Mouse (Mus musculus) T-cell, adult 2 months (primary cell): ENCODE results near the gene Shisa9.

Experiments
- DNase-seq: peaks from one replicate; pipeline ENCODE4 v3.0.0; 2022; ENCODE audit warnings: low spot score

Gene Shisa9

DNA sequence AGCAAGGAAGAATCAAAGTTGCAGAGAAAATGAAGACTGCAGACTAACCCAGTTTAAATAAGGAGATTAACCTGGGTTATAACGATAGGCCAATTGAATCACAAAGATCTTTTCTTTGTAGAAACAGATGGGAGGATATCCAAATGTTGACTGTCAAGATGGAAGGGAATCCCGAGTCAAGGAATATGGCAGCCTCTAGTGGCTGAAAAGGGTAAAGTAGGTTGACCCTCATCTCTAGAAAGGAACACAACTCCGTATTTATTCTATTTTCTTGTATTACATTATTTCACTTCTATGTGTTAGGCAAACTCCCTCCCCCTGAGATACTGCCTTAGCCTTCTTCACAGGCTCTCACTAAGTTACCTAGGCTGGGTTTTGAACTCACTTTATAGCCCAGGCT is 217.3 kb downstream of the Shisa9 start:
- no peak for DNase-seq

DNA sequence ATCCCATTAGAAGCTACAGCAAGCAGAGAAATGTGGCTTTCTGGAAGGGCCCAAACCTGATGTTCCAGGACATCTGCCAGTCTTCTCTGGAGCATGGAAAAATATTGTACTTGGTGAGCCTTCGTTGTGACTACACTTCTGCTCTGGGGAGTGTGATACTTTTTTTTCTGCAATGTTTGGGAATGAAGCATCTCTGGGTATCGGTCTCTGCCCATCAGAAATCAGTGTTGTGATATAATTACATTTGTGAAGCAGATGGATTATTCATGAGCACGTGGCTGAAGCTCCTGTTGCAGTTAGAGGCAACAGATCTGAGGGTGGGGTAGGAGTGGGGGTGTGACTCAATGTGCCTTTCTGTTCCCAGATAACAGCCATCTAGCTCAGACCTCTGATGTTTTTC is 218.2 kb downstream of the Shisa9 start:
- no peak for DNase-seq

DNA sequence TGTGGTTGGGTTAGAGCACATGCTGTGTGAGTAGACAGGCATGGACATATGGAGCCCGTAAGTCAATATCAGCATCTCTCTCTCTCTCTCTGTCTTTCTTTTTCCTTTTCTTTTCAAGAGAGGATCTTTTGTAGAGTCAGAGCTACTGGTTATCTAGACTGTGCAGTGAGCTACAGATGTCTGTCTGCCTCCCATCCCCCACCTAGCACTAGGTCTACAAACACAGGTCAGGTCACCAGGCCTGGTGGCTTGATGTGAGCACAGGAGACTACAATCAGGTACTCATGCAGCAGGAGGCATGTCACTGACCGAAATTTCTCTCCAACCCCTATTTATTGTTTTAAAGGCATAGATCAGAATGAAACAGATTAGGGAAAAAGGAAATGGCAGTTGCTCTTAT is 219.1 kb downstream of the Shisa9 start:
- no peak for DNase-seq

DNA sequence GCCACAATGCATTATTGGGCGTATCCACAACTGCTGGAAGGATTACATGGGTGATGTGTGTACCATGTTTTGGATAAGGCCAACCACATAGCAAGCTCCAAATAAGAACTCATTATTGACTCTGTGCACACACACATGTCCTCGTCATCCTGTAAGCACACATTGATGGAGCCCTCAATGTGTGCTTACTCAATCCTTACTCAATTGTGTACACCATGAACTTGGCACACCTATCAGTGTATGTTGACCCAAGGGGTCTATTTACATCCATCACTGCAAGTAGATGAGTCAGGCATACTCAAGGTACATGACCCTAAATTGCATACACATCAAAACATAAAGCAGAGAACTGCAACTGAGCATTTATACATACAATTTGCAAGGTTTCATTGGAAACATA is 220.5 kb downstream of the Shisa9 start:
- no peak for DNase-seq

DNA sequence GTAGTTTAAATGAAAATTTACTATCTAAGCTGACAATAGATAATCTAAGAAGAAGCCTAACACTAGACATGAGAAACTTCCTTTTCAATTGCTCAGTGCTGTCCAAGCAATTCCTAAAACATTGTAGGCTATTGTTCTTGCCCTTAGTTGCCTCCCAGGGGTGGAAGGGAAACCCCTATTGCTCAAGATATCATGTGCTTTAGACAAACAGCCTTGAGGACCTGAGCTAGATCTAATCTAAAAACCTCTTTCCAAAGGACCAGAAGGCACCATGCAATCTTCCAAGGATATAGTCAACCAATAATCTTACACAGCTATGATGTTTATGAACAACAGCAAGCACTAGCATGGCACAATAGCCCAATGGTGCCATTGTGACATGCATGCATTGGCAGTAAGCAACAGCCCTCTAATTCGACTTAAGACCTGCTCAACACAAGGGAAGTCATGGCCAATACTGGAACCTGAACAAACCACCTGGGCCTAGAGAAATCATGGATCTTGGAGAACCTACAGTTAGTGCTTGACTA is 222.6 kb downstream of the Shisa9 start:
- no peak for DNase-seq

DNA sequence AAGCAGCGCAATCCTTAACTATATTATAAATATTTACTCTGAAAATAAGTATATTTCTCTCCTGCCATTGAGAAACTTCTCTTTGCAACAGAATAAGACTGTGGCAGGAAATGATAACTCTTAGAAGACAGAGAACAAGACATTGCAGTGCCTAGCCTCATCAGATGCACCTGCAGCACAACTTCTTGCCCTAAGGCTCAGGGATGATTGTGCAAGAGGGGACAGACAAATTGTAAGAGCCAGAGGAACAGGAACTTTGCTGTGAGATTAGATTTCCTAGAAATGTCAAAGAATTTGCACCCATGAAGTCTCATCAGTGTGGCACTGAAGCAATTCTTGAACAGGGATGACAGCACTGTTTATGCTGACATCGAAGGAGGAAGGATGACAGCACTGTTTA is 223.0 kb downstream of the Shisa9 start:
- DNase-seq = no peak

DNA sequence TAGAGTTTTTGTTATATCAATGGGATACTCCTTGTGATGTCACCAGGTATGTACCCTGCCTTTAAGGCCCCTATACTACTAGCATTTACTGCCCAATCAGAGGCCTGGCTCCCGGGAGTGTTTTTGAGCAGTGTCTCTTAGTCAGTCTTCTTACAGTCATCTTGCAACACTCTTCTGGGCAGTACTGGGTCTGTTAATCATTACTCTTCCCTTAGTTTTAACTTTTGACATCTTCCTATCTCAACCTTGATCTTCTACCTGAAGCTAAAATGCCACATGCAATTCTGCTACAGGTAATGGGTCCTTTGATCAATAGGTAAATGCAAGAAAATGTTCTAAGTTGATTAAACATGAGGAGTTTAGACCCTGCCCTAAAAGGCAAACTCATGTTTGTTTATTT is 225.4 kb downstream of the Shisa9 start:
- no peak for DNase-seq

DNA sequence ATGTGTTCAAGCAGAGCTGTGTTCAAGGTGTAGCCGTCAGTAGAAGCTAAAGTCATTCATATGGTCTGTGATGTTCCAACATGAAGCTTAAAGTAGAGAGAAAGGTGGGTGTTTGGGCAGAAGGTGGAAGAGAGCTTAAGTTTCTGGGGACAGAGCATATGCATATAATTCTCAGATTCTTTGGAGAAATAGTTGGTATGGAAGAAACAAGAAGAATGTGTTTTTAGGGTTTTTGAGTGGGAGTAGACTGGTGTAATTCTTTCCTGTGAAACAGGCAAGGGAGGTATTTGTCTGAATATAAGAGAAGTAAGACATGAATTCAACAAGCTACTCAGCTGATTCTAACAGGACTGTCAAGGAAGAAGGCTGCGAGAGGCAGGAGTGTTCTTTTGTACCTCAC is 225.9 kb downstream of the Shisa9 start:
- no peak for DNase-seq

DNA sequence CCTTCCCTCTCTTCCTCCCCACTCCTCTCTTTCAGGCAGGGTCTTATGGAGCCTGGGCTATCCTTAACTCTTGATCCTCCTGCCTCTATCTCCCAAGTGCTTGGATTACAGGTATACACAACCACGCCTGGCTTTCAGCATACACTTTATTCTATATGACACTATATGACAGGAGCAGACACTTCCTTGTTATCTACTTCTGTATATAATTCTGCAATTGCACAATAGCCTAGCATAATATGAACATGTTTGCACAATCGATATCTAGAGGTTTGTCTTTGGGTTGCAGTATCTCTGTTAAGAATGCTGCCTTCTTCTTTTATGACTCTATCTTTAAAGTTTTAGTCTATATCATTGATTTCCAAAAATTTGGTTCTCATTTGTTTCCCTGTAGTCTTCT is 230.1 kb downstream of the Shisa9 start:
- DNase-seq = no peak

DNA sequence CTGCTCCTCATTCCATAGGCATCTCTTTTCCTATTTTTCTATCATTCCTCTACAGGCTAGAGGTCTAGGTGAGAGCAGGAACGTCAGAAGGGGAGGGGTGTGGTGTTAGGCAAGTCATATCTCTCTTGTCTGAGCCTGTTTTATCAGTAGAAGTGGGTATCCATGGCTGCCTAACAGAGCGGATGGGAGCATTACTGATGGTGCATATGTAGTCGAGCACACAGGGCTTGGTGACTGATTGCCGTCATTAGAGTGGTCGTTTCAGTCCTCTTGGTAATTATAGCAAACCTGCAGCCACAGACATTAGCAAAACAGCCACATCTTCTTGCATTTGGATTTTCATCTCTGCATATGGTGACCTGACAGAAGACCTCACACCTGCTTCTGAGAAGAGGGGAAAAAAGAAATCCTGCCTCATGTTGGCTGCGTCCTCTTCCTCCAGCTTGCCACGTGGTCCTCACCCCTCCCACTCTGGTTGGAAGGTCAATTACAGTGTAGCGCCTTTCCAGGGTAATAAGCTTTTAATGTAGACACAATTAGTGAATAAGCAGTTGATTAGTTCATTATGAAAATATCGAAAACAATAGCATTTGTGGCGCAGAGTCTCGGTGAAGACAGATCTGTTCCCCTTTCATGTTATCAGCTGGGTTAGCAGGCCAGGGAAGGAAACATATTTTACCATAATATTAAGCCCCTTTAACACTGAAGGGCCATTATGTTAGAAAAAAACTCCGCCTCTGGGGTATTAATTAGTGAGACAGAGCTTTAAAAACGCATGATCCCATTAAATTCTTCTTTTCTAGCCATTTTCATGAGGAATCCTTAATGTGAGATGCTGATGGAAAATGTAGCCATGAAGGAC is 233.6 kb downstream of the Shisa9 start:
- no peak for DNase-seq

DNA sequence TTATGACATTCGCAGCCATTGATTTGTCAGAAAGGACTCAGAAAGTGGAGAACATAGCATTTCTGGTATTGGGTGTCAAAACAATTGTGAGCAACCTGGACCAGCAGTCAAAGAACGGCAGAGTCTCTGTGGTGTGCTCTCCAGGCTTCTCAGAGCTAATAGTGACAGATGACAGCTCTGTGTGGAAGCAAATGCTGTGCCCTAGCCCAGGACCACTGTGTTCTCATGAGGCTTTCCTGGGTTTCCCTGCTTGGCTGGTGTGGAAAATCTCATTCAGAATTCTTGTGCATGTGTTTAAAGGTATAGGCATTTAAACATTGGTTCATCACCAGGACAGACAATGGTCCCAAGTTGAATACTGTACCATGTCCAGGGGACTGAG is 234.2 kb downstream of the Shisa9 start:
- DNase-seq = no peak

DNA sequence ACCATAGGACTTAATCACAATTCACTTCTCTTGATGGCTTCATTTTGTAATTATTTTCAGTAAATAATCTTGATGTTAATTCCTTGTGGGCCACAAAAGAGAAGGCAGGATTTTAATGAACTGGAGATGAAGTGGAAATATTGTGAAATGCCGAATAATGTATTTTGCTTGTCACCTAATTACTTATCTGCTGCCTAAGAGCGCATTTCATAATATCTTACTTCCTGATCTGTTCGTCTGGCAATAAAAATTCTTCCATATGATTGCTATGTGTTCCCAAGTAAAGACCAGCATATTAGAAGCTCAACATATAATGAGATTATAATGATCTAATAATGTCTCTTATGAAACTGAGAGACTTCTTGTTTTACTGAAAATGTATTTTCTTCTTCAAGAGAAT is 235.9 kb downstream of the Shisa9 start:
- no peak for DNase-seq

DNA sequence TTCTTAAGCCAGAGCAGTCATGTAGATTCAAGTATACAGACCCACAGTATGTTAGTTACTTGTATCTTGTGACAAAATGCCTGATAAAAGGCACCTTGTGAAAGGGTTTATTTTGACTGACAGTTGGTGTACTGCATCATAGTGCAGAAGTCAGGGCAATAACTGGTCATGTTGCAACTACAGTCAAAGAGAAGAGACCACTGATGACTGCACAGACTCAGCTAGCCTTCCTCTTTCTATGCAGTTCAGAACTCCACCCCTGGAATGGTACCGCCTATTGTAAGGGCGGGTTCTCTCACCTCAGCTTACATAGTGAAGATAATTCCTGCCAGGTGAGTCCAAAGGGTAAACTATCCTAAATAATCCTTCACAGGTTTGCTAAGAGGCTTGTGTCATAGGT is 239.6 kb downstream of the Shisa9 start:
- no peak for DNase-seq

DNA sequence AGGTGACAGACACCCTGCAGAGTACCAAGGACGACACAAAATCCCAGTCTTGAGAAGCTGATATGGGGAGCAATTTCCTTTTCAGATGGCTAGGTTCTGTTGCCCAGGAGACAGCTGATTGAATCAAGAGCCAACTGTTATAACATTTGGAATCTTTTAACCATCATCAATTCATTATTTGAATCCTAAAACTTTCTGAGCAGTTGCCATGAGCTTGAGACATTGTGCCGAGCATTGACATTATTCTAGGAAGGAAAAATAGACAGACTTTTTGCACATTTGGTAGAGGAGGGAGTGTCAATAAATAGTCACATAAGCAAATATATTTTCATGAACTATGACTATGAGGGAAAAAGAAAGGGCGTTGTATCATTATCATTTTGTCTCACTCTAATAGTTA is 243.0 kb downstream of the Shisa9 start:
- no peak for DNase-seq

DNA sequence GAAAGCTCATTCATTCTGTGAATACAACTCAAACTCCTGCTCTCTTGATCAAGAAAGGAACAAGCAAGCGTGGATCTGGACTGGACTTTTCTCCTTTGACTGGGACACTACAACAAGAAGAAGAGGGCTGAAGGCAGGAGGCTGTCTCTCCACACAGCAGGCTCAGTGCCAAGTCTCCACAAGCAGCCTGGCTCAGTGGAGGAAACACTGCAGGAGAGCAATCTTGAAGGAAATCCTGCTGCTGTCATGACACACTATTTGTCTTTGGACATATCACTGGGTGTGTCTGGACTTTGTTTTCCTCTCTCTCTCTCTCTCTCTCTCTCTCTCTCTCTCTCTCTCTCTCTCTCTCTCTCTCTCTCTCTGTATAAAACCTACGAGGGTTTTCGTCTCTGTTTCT is 249.4 kb downstream of the Shisa9 start:
- no peak for DNase-seq

DNA sequence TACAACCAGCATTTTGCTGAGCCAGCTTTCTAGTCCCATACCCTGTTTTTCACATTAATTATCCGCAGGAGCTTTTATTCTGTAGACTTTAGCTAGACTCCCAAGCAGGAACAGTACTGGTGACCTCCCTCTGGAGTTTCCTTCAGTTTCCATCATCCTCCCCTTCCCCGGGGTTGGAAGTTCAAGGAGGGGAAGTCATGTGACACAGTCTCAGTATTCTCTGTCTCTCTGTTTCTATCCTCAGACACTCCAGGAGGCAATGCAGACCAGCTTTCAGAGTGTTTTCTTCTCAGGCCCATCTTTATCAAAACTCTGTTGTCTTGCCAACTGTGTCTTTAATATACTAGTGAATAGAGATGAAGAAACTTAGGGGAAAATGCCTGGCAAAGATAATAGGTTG is 250.4 kb downstream of the Shisa9 start:
- no peak for DNase-seq

DNA sequence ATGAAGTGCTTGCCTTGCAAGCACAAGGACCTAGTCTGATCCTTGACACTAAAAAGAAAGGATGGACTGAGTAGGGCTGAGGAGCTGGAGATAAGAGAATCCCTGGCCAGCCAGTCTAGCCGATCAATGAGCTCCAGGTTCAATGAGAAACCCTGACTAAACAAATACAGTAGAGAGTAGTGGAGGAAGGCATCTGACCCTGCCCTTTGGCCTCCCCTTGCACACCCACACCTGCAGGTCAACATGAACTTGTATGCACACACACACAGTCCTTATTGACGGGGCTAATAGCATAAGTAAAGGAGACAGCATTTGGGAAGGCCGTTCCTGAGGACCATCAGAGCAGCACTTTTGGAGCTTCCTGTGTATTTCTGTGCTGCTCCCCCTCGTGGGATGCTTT is 254.7 kb downstream of the Shisa9 start:
- DNase-seq = no peak

DNA sequence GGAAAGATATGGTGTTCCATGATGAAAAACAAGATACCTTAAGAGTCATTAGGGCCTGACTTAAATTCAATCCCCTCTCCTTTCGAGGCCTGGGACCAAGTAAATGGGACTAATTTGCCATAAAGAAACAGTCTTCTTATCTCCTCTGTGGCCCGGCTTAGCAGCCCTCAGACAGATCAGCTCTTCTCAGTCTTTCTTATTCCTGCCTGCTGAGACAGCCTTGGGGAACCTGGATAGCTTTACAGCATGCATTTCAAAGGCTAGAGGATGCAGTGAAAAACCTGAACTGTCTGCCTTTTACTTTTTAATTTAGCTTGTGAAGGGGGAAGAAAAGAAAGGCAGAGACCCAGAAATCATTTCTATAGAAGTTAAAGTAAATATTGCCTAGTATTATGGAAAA is 275.4 kb downstream of the Shisa9 start:
- no peak for DNase-seq

DNA sequence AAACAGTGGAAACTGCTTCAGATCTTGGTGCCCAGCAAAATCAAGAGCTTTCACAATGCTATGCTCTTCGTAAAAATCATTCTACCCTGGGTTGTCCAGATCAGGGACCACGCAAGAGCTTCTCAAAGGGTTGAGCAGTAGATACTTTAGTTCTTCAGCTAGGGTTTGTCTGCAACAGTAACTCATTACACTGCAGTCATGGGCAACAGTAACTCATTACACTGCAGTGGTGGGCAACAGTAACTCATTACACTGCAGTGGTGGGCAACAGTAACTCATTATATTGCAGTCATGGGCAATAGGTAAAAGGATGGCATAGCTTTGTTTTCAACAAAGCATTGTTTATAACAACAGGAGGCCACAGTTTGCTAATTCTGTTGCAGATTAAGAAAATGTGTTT is 281.9 kb downstream of the Shisa9 start:
- no peak for DNase-seq

DNA sequence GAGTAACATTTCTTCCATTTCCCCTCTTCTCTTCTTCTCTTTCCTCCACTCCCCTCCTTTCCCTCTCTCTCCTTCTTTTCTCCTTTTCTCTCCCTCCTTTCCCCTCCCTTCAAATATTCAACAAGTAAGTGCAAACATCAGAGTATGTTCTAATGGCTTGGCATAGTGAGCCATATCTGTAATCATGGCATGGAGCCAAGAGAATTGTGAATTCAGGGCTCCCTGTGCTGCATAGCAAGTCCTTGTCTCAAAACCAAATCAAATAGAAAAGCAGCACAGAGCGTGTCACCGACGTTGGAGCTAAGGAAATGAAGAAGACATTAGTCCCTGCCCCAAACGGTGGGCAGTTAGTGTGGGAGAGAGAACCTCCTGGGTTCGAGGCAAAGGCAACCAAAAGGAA is 316.6 kb downstream of the Shisa9 start:
- DNase-seq = no peak

DNA sequence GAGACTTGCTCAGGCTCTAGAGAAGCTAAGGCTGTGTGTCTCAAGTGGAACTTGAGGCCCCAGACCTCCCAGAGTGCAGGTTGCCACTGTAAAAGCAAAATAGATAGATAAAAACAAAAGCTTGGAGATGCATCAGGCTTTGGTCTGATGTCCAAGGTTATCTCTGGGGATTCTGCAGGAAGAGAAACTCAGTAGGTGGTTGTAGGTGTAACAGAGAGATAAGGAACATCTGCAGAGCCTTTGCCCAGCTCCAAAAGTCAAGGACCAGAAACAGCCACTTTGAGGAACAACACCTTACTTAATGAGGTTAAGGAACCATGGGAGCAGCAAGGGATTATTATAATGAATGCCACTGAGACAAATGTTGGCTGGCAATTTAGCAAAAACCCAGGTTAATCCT is 319.5 kb downstream of the Shisa9 start:
- DNase-seq = no peak

DNA sequence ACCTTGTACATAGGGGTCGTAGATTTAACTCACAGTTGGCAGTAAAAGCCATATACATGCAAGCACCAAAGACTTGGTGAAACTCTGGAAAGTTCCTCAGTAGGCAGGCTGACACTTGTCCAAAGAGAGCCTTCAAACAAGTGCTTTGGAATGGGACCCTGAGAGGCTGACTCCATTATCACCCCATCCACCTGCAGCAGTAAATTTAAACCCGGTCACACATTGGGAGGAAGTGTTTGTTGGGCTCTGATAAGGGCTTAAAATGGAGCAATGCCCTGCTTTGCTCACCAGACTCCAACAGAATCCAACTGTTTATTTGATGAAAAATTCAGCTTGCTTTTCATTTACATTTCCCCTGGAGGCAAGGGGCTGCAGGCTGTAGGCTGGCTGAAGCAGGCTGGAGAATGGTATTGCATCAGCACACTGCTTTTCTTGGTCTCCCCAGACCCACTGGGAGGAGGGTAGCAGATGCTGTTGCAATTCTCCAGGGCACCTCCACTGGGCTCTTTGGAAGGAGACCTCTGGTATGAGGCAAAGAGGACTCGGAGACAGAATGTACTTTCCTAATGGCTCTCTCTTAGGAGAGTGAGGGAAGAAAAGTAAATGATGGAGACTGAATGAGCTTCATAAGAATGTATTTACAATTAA is 323.5 kb downstream of the Shisa9 start:
- no peak for DNase-seq

DNA sequence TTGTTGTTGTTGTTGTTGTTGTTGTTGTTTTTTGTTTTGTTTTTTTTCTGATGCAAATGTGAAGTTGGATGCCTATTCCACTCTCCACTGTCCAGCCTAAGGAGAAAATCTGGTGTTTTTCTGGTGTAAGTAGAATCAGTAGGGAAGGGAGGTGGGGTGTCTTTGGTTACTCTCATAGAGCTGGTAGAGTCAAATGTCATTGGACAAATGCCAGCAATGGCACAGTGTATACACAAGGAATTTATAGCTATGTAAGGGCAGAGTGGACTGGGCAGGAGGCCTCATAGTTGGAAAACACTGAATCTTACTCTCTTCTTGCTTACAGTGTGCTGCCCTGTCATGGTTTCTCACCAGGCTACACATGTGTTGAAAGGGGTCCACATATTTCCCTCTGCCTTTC is 325.9 kb downstream of the Shisa9 start:
- DNase-seq = no peak

DNA sequence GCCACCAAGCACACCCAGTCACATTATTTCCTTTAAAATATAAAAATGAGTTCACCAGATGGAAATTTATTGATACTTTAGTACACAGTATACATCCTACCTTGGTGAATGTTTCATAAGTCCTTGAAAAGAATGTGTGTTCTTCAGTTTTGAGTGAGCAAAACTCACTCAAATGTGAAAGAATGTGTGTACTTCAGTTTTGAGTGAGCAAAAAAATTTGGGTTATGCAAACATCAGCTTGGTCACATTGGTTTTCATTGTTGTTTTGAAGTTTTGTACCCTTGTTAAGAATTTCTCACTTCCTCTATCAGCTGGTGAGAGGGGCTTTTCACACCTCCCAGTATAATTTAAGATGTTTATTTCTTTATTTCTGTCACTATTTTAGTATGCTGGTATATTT is 331.7 kb downstream of the Shisa9 start:
- no peak for DNase-seq
